In genomic region chr3:51717455-51717854, GRCm38 (mm10) we compare ENCODE assay signal across 23 mouse cellular contexts. TPM values are rescaled to one million over a fixed set of nuclear protein-coding genes. Genes with fewer than 3 reads are reported as not detected.
A peak's percentile ranks its signal among the peaks of the same experiment; 100 is the strongest.
DNase-seq lines count a peak whose midpoint lies in the region; ATAC-seq and TF ChIP-seq lines count a peak whose summit lies in the region.
"Had no signal": no experiment of that assay in that cellular context is flagged by ENCODE, and none has a peak within 500 bp of the region (broad histone marks: within the 10 kb centered on the region; RNA-seq: fewer than 3 reads in every experiment).

No protein-coding gene starts in this region.

- 21% methylated on average over 3 of the region's 3 CpGs for WGBS in kidney, embryonic 16.5 days
- WGBS in intestine, embryonic 14.5 days, result 16% methylated on average over 3 of the region's 3 CpGs

- no peaks in the 10 kb centered on the region for H3K36me3 ChIP-seq in kidney, embryonic 16.5 days (ENCODE audit: insufficient read depth, low read length)
- H3K36me3 ChIP-seq in intestine, embryonic 14.5 days (ENCODE audit: control insufficient read depth, insufficient read depth, low read length), result no peaks in the 10 kb centered on the region
- no peaks in the 10 kb centered on the region for H3K36me3 ChIP-seq in myocyte (ENCODE audit: control insufficient read depth, insufficient read depth)
- H3K36me3 ChIP-seq: embryonic facial prominence, embryonic 15.5 days; G1E; hindbrain, embryonic 13.5 days had no signal

- H3K9me3 ChIP-seq in kidney, embryonic 16.5 days (ENCODE audit: low read length), result no peaks in the 10 kb centered on the region
- no peaks in the 10 kb centered on the region for H3K9me3 ChIP-seq in intestine, embryonic 14.5 days (ENCODE audit: control insufficient read depth, low read length)
- H3K9me3 ChIP-seq: embryonic facial prominence, embryonic 15.5 days; G1E; hindbrain, embryonic 13.5 days had no signal

- peak overlapping the region; percentile 69 for H3K27ac ChIP-seq in kidney, embryonic 16.5 days (ENCODE audit: low read length)
- no peak overlapping the region for H3K27ac ChIP-seq in intestine, embryonic 14.5 days (ENCODE audit: low read depth)
- H3K27ac ChIP-seq: embryonic facial prominence, embryonic 15.5 days; gastrocnemius, adult 2 months; hindbrain, embryonic 13.5 days had no signal

- TF ChIP-seq POLR2A in myocyte (IDR thresholded peaks at IDR 0.05; ENCODE audit: insufficient read length, low read depth), result no peak

- peak; percentile 53 for DNase-seq in embryo, embryonic 10 days (ENCODE audit: low spot score)
- no peak for DNase-seq in embryo, embryonic 9.5 days (ENCODE audit: extremely low spot score)
- no peak for DNase-seq in kidney, adult 9 months
- DNase-seq in intestine, embryonic 14.5 days (ENCODE audit: low spot score), result no peak
- DNase-seq in right cerebral cortex, postnatal 14 days, result no peak
- no peak for DNase-seq in testis, postnatal 10 days (ENCODE audit: low spot score)
- DNase-seq: cerebellum, adult 18-20 months; cerebellum, postnatal 36 days; gastrocnemius, adult 2 months; kidney, adult 18-20 months; layer of hippocampus, postnatal 36 days; liver, postnatal 0 days; lung, postnatal 14 days; retina, postnatal 1 day; thymus, postnatal 4 days had no signal

- H3ac ChIP-seq in myocyte (ENCODE audit: control insufficient read depth, insufficient read length), result no peak overlapping the region

- no peak overlapping the region for H3K4me2 ChIP-seq in kidney, embryonic 16.5 days (replicated peaks; ENCODE audit: low read depth, low read length)
- H3K4me2 ChIP-seq in intestine, embryonic 14.5 days (ENCODE audit: low read length), result no peak overlapping the region
- no peak overlapping the region for H3K4me2 ChIP-seq in myocyte (ENCODE audit: low read depth)
- H3K4me2 ChIP-seq: embryonic facial prominence, embryonic 15.5 days; heart, embryonic 11.5 days; hindbrain, embryonic 13.5 days had no signal

- no peaks in the 10 kb centered on the region for H3K27me3 ChIP-seq in kidney, embryonic 16.5 days (ENCODE audit: insufficient read depth, low read length)
- H3K27me3 ChIP-seq in intestine, embryonic 14.5 days (replicated peaks; ENCODE audit: control insufficient read depth, insufficient read depth, low read length), result no peaks in the 10 kb centered on the region
- no peaks in the 10 kb centered on the region for H3K27me3 ChIP-seq in myocyte (ENCODE audit: control insufficient read depth, insufficient read depth, insufficient read length)
- H3K27me3 ChIP-seq: embryonic facial prominence, embryonic 15.5 days; hindbrain, embryonic 13.5 days; megakaryocyte, embryonic 14.5 days had no signal

- ATAC-seq in kidney, embryonic 16.5 days (ENCODE audit: low FRiP score, low TSS enrichment), result peak; percentile 52; the same call in 1 of the 2 replicates
- peak; percentile 60; the same call in 1 of the 2 replicates for ATAC-seq in intestine, embryonic 14.5 days (replicated peaks; ENCODE audit: low FRiP score, low TSS enrichment, low read depth)
- ATAC-seq: liver, postnatal 0 days; midbrain, embryonic 16.5 days had no signal

- H3K4me1 ChIP-seq in kidney, embryonic 16.5 days (ENCODE audit: insufficient read depth, low read length), result peaks cover 42% of the 10 kb centered on the region
- peaks cover 16% of the 10 kb centered on the region for H3K4me1 ChIP-seq in intestine, embryonic 14.5 days (replicated peaks; ENCODE audit: control insufficient read depth, insufficient read depth, low read length)

- no peaks in the 10 kb centered on the region for H3K79me2 ChIP-seq in myocyte (ENCODE audit: control insufficient read depth, insufficient read depth)

- no peak overlapping the region for H3K4me3 ChIP-seq in kidney, embryonic 16.5 days (ENCODE audit: low read length)
- H3K4me3 ChIP-seq in intestine, embryonic 14.5 days (ENCODE audit: low read depth, low read length), result no peak overlapping the region
- no peak overlapping the region for H3K4me3 ChIP-seq in myocyte
- H3K4me3 ChIP-seq: embryonic facial prominence, embryonic 15.5 days; gastrocnemius, adult 2 months; hindbrain, embryonic 13.5 days; megakaryocyte, embryonic 14.5 days had no signal

- H3K9ac ChIP-seq in kidney, embryonic 16.5 days (replicated peaks; ENCODE audit: low read length), result no peak overlapping the region
- H3K9ac ChIP-seq in intestine, embryonic 14.5 days (ENCODE audit: low read length), result no peak overlapping the region
- H3K9ac ChIP-seq: embryonic facial prominence, embryonic 15.5 days; hindbrain, embryonic 13.5 days; liver, postnatal 0 days had no signal

TF ChIP-seq in myocyte, 11 proteins besides CTCF, POLR2A, EP300 and RAD21:
- TF ChIP-seq E2F4 (IDR thresholded peaks at IDR 0.05; ENCODE audit: insufficient read depth), result no peak
- no peak for TF ChIP-seq MYOG (IDR thresholded peaks at IDR 0.05; ENCODE audit: control insufficient read depth in 1 of 3, insufficient read depth in 1 of 3, insufficient read length in 2 of 3, low read depth in 2 of 3)
- no peak for TF ChIP-seq POLR2AphosphoS2 (IDR thresholded peaks at IDR 0.05; ENCODE audit: insufficient read length, low read depth)
- peak; percentile 72 for TF ChIP-seq USF1 (IDR thresholded peaks at IDR 0.05; ENCODE audit: low read depth)
- TF ChIP-seq TCF12 (IDR thresholded peaks at IDR 0.05; ENCODE audit: insufficient read depth, poor library complexity, severe bottlenecking), result no peak
- peak; percentile 48; the same call in 1 of the 2 replicates for TF ChIP-seq CEBPB (IDR thresholded peaks at IDR 0.05; ENCODE audit: insufficient read depth, poor library complexity, severe bottlenecking)
- TF ChIP-seq MAX (IDR thresholded peaks at IDR 0.05; ENCODE audit: low read depth), result no peak
- no peak for TF ChIP-seq REST (IDR thresholded peaks at IDR 0.05; ENCODE audit: insufficient read depth, insufficient read length)
- TF ChIP-seq TCF3 (IDR thresholded peaks at IDR 0.05; ENCODE audit: insufficient read length, low read depth), result no peak
- no peak for TF ChIP-seq SRF (IDR thresholded peaks at IDR 0.05; ENCODE audit: control insufficient read depth, insufficient read length, low read depth)
- no peak for TF ChIP-seq MYOD1 (IDR thresholded peaks at IDR 0.05; ENCODE audit: control insufficient read depth in 1 of 3, insufficient read length in 2 of 3, low read depth in 2 of 3)

RNA-seq across cellular contexts. Expression of gene Mgst2, which starts 57.3 kb away (rescaled TPM):
- 1.1 and 1.6 TPM in 2 replicates for polyA plus RNA-seq in kidney, embryonic 16.5 days (2015; fragmentation: Nextera tagmentation; extraction: Ambion mirVana)
- 13.8 and 15.5 TPM in 2 replicates for polyA plus RNA-seq in intestine, embryonic 14.5 days (2014; fragmentation: Nextera tagmentation; extraction: Ambion mirVana)
- 3.0 TPM for polyA plus RNA-seq in myocyte (2012; fragmentation: generic; extraction: Trizol)
